Mouse (Mus musculus): ENCODE data around the gene Ubl7. TPM values are rescaled to one million over a fixed set of nuclear protein-coding genes. Genes with fewer than 3 reads are reported as not detected.
"Not testable (repeated sequence)": the region's sequence is repeated elsewhere in the genome, so short reads cannot be mapped to it uniquely, and the experiment has no call there.

Gene Ubl7
- total RNA-seq (2021), result 10 to 100 TPM; 66.3 to 66.5 TPM

- peak; percentile 93 for DNase-seq
Observed at GRCm38 (mm10) chr9:57910254-57911160, at the start of gene Ubl7. Gene Ubl7 (plus strand): TSS chr9:57910979.

DNA sequence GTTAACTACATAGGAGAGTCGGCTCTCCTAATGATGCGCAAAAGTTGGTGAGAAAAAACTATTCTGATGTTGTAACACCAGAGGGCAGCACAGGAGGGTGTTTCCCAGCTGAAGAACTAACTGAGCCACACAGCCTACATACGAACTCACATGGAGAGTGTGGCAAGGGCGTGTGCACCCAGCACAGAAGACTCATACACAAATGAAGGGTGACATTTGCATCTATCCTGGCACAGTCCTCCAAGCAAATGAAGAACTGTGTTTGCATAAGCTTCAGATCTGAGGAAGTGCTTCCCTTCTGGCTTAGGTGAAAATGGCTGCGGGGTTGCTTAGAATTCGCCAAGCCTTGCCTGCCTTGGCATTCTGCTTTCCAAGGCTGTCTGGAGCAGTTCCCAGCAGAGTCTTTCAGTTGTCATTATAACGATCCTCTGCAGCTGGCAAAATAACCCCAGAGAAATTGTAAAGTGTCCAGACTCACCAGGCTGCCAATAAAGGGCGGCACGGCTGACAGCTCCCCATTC, 48.8 kb upstream of the Ubl7 start:
- peak; percentile 57 for DNase-seq

DNA sequence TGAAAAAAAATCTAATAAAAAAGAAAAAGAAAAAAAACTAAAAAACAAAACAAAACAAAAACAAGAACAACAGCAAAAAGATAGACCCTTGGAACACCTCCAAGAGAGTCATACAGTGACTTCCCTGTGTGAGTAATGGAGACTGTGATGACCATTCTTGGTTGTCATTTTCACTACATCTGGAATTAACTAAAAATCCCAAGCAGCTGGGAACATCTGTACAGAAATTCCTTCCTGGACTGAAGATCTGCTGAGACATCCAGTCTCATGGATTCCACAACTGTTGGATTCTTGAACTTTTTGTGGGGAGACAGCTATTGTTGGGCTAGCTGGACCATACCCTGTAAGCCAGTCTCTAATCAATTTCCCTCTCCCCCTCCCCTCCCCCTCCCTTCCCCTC, 46.4 kb upstream of the Ubl7 start:
- DNase-seq, result peak; percentile 15

DNA sequence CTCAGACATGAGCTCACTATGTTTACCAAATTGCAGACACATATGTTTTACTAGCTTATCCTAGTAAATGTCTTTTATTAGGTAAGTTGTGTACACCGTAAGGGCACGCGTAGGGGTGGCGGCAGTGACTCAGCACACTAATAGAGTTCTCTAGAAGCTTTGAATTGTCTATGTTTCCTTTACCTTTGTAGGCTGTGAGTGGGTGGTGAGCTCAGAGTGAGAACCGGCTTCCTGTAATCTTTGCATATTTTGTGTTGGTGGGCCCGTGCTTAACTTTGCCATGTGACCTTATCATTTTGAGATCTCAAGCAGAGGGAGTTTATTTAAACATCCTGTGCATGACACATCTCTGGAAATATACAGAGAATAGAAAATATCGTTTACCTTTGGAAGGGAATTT, 44.2 kb upstream of the Ubl7 start:
- DNase-seq, result no peak

DNA sequence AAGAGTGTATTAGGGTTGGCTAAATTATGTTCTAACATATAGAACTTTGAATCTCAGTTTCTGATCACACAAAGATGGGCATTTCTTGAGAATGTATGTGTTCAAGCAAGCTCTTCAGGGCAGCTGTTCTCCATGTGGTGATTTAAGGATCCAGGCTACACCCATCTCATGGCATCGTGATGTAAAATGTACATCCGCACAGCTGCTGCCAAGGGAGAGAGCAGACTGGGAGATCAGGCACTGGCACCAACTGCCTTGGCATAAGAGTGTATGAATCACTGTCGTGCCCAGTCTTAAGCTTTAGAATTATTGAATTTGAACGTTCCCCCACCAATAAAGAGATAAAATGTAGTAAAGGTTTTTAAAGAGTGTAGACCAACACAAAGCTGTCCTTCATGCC, 43.5 kb upstream of the Ubl7 start:
- no peak for DNase-seq

GRCm38 (mm10) chr9:57867880-57868279, 42.9 kb upstream of the Ubl7 start:
- no peak for DNase-seq

DNA sequence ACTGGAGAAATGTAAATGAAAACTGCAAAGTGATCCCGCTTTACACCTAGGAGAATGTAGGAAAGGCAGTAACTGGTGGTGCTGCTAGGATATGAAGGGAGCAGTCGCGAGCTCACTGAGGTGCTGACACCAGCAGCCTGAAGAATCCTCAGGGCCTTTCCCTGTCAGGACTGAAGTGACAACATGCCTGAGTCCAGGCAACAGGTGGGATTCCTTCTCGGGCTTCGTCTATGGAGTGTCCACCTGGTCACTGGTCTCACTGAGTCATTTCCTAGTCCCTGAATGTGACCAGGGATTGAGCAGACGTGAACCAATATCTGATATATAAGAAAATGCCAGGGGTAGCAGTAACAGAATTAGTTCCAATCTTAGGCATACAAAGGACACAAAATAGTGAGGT, 42.0 kb upstream of the Ubl7 start:
- DNase-seq, result no peak

DNA sequence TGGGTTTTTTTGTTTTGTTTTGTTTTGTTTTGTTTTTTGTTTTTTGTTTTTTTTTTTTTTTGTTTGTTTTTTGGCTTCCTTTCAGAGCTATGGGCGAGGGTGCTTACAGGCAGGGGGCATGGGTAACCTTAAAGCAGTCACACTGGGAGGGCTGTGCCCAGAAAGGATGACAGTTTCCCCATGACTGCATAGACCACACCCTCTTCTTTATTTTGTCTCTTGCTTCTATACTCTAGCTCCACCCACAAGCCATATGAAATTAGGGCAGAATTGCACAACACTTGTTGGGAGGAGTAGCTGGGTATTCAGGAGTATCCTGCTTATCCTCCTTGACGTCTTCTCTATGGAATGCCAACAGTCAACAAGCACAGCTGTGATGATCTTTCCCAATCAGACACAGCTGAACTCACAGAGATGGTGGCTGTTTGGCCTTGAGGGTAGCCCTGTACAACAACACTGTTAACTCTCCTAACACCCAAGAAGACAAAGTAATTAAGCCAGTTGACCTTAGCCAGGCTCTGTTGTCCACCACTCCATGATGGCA, 40.4 kb upstream of the Ubl7 start:
- DNase-seq, result no peak

- no peak for DNase-seq
Observed at GRCm38 (mm10) chr9:57874134-57874533, 36.6 kb upstream of the Ubl7 start.

GRCm38 (mm10) chr9:57874994-57875393, 35.8 kb upstream of the Ubl7 start:
- DNase-seq, result no peak

GRCm38 (mm10) chr9:57879213-57879612, 31.6 kb upstream of the Ubl7 start:
- no peak for DNase-seq

GRCm38 (mm10) chr9:57880278-57880677, 30.5 kb upstream of the Ubl7 start:
- no peak for DNase-seq

GRCm38 (mm10) chr9:57881781-57882180, 29.0 kb upstream of the Ubl7 start:
- DNase-seq, result not testable (repeated sequence)

GRCm38 (mm10) chr9:57883413-57883812, 27.4 kb upstream of the Ubl7 start:
- DNase-seq, result no peak

DNA sequence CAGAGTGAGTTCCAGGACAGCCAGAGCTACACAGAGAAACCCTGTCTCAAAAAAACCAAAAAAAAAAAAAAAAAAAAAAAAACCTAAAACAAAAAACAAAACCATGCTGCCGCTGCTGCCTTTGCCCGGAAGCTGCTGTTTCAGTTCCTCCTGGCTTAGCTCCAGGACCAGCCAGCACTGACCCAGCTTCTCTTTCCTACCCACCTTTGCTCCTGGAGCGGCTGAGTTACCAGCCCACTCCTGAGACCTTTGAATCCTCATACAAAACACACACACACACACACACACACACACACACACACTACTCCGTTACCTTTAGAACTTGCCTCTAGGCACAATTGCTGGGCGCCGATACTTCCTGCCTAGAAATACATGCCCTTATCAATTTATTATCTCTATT, 22.7 kb upstream of the Ubl7 start:
- DNase-seq, result peak; percentile 13

DNA sequence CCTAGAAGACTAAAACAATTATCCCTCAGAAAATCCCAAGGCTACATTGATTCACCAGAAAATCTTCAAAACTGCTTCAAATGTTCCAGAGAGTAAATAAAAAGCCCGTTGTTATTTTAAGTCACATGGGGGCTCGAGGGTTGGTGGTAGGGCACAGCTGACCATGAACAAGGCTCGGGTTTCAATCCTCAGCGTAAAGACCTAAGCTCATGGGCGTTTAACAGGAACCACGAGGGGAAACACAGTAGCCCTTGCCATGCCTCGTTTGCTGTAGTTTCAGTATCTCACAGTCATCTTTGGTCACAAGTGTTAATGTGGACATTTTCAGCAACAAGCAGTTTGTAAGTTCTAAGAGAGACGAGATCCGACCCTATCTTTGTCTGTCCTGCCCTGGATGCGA, 10.3 kb upstream of the Ubl7 start:
- DNase-seq, result no peak

DNA sequence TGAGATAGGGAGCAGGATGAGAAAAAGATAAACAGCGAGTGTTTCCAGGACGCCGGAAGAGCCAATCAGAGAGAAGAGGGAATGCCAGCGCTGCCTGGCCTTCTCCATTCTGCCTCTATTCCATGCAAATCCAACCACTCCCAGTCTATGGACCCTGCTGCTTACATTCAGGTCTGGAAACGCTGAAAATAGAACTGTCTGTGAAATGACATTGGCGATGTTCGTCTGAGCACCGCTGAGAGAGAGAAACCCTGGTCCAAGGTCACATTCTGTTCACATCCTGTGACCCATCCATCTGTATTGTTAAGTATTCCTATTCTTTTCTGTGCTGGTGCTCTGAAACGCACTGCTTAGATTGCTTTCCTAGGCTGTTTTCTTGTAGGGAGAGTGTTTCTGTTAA, 9.6 kb upstream of the Ubl7 start:
- no peak for DNase-seq

GRCm38 (mm10) chr9:57901601-57902000, 9.2 kb upstream of the Ubl7 start:
- no peak for DNase-seq

- no peak for DNase-seq
Observed at GRCm38 (mm10) chr9:57902132-57902531, 8.6 kb upstream of the Ubl7 start.

GRCm38 (mm10) chr9:57903589-57904249, 7.1 kb upstream of the Ubl7 start:
- peak; percentile 17 for DNase-seq

DNA sequence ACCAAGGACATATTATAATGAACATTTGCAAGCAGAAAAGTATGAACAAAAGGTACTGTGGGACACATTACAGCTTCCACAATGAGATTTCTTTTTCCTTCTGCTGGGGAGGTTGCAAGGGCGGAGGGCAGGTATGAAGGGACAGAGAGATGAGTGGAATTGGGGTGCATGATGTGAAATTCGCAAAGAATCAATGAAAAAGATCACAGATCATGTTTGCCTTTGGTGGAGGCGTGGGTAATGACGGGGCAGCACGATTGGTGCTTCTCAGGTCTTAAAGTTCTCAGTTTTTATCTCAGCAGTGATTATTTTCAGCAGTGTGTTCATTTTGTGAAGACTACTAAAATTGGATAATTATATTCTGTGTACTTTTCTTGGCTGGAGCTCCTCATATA, 6.5 kb upstream of the Ubl7 start:
- DNase-seq, result no peak

DNA sequence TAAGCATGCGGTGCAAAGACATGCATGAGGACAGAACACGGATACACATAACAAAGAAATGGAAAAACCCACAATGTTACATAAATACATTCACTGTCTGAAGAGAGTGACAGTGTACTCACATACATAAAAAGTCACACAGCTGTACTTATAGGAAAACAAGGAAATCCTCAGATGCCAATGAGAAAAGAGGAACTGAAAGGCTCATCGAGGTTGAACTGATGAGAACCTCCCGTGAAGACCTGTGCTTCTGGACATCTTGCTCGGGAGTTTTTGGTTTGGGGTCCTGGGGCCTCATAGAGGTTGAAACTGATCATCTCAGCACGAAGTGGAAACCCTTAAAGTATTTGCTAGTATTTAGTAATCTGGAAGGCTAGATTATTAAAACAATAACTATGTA, 3.6 kb upstream of the Ubl7 start:
- DNase-seq, result no peak

DNA sequence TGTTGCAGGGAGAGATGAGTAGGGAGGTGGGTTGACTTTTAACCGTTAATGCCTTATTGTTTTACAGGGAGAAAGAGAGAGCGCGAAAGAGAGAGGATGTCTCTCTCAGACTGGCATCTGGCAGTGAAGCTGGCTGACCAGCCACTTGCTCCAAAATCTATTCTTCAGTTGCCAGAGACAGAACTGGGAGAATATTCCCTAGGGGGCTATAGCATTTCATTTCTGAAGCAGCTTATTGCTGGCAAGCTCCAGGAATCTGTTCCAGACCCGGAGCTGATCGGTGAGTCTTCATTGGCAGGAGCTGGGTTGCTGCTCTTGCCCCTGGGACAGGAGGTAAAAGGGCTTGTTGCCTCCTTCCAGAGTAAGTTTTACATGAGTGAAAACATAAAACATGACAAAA, 1.8 kb downstream of the Ubl7 start:
- DNase-seq, result no peak
